Mouse (Mus musculus) spleen, postnatal 4 days (tissue): ENCODE measurements at regions not wholly inside any gene's neighbourhood (a gene's known extent, or its start where the extent isn't known, plus 50 kb on each side); places are given as distances from the start of the nearest gene placed in this dataset.

Experiments used
- DNase-seq, 2 experiments: peaks; one replicate each; pipeline ENCODE4 v3.0.0; 2022; ENCODE audit warnings: low spot score in 2 of 2

DNA sequence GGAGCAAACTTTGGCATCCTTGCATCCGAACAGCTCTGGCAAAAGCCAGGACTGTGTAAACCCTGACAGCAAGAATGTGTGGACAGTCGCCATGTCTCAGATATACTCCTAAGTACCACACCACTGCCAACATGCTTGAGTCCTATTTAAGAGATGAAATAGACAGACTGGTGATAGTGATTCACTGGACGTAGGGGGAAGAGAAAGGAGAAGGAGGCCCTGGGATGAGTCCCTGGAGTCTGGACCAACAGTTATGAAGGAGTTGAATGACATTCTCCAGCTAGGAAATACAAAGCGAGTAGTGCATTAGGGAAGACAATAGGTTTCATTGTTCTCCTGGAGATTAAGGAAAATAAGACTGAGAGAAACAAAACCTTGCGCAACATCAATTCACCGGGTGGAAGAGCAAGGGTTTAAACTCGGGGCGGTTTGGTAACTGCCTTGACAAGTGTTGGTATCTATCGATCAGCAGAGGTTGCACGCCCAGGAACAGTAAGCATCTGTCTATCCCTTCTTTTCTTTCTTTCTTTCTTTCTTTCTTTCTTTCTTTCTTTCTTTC is 54.3 kb upstream of the Nrbf2 start:
- DNase-seq: no peak

GRCm38 (mm10) chr10:67344722-67345121 is 59.6 kb upstream of the Nrbf2 start:
- no peak for DNase-seq

GRCm38 (mm10) chr10:67350956-67351355 is 65.9 kb upstream of the Nrbf2 start:
- DNase-seq: no peak

DNA sequence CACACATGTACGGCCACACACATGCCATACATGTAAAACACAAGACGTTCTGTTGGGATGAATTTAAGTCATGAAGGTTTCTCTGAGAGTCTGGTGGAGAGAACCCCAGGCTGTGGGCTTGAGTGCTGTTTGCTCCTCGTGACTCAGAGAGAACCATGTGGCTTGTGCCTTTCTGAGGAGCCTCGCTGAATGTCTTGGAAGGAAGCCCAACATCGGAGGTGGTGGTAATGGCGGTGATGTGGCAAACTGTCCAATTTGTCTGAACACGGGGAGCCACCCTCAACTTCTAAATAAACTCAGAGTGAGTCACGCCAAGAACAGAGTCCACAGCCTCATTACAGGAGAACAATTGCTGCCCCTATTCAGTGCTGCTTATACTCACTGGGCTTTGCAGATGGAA is 75.7 kb upstream of the Nrbf2 start:
- DNase-seq: no peak

- no peak for DNase-seq
Observed at GRCm38 (mm10) chr10:67361281-67361680, 76.2 kb upstream of the Nrbf2 start.

DNA sequence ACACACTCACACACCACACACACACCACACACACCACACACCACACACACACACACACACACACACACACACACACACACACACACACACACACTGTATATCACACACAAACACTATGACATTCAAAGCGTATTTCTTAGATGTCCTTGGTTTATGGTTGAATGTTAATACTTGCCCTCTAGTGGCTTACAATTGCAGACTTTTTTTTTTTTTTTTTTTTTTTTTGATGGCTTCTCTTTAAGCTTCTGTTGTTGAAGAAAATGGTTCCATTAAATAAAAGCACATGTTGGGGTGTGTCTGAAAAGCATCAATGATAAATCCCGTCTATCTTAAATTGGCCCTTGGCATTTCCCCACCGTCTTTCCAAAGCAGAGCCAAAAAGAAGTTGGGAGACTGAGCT is 79.5 kb upstream of the Nrbf2 start:
- DNase-seq: no peak

DNA sequence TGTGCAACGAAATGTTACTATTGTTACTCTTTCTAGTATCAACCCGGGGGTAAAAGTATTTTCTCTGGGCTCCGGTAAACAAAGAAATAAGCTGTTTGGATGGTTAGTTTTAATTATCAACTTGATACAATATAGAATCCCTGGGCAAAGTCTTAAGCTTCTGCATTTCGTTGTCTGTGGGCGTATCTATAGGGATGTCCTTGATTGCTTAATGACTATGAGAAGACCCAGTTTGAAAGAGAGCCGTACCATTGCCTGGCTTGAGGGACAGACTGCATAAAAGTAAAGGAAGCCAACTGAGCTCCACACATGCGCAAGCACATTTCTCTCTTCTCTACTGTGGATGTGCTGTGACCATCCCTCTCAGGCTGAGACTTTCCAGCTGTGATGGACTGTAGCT is 80.1 kb upstream of the Nrbf2 start:
- DNase-seq: no peak

GRCm38 (mm10) chr10:67372569-67373161 is 87.6 kb upstream of the Nrbf2 start:
- DNase-seq: no peak

GRCm38 (mm10) chr10:67376638-67377037 is 91.5 kb upstream of the Nrbf2 start:
- no peak for DNase-seq

- DNase-seq: no peak
Observed at GRCm38 (mm10) chr10:67377643-67378223, 92.6 kb upstream of the Nrbf2 start.

DNA sequence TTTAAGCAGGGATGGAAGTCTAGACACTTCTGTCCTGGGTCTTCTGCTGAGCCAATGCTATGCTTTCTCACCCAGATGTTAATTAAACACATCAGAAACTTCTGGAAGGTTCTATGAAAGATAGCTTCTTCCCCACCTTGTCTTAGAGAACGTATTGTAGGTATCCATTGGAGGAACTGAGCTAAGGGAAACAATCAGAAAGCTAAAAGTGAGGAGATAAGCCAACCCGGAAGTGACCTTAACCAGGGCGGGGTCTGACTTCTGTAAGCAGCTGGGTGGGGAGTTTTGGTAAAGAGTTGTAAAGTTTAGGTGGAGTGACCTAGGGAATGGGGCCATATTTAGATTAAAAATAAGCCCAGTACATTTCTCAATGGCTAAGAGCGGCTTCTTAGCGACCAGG is 95.1 kb upstream of the Nrbf2 start:
- no peak for DNase-seq

DNA sequence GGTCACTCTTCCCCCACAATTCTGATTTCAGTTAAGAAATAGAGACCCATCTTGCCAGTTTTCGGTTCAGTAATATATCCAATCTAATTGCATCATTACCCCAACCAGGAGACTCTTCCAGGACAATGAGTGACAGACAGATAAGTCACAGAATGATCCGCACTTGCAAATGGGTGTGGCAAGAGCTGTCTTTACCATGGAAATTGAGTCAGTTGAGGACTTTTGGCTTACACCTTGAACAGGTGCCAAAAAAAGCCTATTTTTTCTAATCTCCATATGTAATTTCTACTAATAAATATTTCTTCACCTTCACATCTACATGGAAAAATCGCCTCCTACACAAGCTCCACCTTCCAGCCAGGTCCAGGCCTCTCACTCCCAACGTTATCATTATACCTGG is 98.2 kb upstream of the Nrbf2 start:
- no peak for DNase-seq

GRCm38 (mm10) chr10:67383802-67384567 is 98.9 kb upstream of the Nrbf2 start:
- no peak for DNase-seq

DNA sequence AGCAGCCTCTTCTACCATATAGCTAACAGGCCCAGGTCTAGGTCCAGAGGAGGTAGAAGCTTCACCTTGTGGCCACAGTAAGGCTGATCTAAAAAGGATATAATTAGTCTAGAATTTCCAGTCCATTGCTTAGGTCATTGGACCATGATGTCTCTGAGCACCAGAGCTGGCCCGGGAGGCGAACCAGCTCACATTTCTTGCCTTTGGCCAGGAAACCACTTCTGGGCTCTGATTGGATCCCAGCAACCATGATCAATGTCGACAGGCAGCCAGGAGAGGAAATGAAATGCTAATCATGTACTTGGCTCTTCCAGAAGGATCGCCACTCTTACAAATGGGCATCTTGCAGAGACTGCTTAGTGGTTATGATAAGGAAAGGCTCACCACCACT is 99.5 kb upstream of the Nrbf2 start:
- DNase-seq: no peak

DNA sequence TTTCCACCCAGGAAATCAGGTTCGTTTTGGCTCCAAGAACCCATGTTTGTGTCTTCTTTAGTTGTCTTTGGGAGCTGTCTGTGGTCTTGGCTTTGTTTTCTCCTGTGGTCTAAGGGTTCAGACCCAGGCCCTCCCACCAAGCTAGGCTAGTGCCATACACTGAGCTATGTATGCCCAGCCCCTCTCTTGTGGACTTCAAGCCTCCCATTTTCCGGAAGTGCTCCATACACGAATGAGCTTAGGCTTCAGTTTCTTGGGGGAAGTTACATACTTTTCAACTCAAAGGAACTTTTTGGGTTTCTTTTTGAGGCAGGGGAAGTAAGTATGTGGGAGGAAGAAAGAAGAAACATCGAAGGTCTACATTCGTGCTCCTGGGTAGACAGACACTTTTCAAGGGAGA is 100.9 kb upstream of the Nrbf2 start:
- DNase-seq: no peak

DNA sequence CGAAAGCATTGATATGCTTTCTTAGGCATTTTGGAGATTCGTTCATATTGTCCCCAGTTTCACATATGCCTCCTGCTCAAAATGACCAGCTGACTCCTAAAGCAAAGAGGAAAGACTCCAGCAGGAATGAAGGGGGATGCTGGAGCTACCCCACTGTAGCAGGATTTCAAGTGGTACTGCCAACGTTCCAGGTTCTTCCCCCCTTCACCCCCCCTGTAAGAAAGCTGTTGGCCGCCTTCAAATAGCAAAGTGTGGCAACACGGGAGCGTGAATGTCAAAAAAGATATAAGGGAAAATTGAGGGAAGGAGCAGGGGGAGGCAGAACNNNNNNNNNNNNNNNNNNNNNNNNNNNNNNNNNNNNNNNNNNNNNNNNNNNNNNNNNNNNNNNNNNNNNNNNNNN is 103.7 kb upstream of the Nrbf2 start:
- no peak for DNase-seq

DNA sequence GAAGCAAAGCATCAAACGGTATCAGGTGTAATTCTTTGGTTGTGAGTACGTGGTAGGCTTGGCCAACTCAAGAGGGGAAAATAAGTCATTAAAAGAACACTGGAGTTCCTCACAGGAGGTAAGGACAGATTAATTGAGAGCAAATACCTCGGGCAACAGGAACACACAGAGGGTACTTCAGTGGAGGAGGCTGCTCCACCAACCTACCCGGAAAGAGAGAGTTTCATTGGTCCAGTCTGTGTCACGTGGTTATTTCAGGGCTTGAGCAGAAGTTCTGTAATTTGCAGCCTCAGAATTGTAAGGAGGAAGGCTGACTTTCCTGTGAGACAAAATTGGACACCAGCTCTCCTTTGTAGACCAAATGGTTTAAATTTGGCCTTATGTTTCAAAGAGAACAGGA is 115.3 kb upstream of the Nrbf2 start:
- DNase-seq: peak in 1 of 2 experiments; percentile 21

DNA sequence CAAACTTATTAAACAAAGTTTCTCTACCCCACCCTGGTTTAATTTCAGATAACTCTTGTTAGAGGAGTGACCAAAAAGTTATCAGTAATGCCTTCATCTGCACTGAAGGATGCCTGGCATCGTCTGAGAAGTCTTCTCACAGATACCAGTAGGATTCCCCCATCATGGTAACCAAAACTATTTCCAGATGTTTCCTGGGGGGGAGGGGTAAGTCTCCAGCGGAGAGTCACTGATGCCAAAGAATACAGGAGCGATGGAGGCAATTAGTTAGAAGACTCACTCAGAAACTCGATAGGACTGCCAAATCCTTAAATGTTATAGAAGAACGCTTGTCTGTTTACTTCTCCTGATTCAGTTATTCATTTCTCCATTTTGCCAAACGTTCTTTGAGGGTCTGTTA is 116.3 kb upstream of the Nrbf2 start:
- DNase-seq: no peak

GRCm38 (mm10) chr10:67417529-67417928 is 117.7 kb upstream of the Egr2 start:
- no peak for DNase-seq

- DNase-seq: no peak
Observed at GRCm38 (mm10) chr10:67420761-67421160, 114.5 kb upstream of the Egr2 start.

GRCm38 (mm10) chr10:67425407-67425806 is 109.9 kb upstream of the Egr2 start:
- no peak for DNase-seq

GRCm38 (mm10) chr10:67427220-67427619 is 108.1 kb upstream of the Egr2 start:
- no peak for DNase-seq

GRCm38 (mm10) chr10:67430805-67431204 is 104.5 kb upstream of the Egr2 start:
- DNase-seq: no peak
